Mouse (Mus musculus) neural tube, embryonic 11.5 days (tissue): ENCODE measurements at regions not wholly inside any gene's neighbourhood (a gene's known extent, or its start where the extent isn't known, plus 50 kb on each side); places are given as distances from the start of the nearest gene placed in this dataset.

Experiments used
- ATAC-seq: fragments of 200-750 bp; cut with Nextera tagmentation; 2 replicates; pipeline ENCODE4 v1.8.0; 2017; ENCODE audit warnings: moderate number of reproducible peaks, mild to moderate bottlenecking, moderate TSS enrichment, moderate library complexity; ENCODE audit not compliant: insufficient read depth, low FRiP score, low TSS enrichment
- DNase-seq: peaks from one replicate; pipeline ENCODE4 v3.0.0-alpha.2; 2015; ENCODE audit warnings: low spot score
- H3K27ac ChIP-seq: fragments of 300-500 bp; sonication (generic); 2 replicates; pipeline ENCODE4 v1.5.1; 2014; ENCODE audit warnings: low read depth, mild to moderate bottlenecking, low read length
- H3K27me3 ChIP-seq: fragments of 300-500 bp; sonication (generic); 2 replicates; pipeline ENCODE4 v1.6.1; 2014; ENCODE audit warnings: mild to moderate bottlenecking, low read length, mixed read lengths; ENCODE audit not compliant: control insufficient read depth, insufficient read depth
- H3K36me3 ChIP-seq: fragments of 300-500 bp; sonication (generic); 2 replicates; pipeline ENCODE4 v1.6.1; 2014; ENCODE audit warnings: mild to moderate bottlenecking, low read length, moderate library complexity, mixed read lengths; ENCODE audit not compliant: control insufficient read depth, insufficient read depth
- H3K4me1 ChIP-seq: fragments of 300-500 bp; sonication (generic); 2 replicates; pipeline ENCODE4 v1.6.1; 2014; ENCODE audit warnings: low read length, mixed read lengths; ENCODE audit not compliant: control insufficient read depth, insufficient read depth
- H3K4me2 ChIP-seq: fragments of 300-500 bp; sonication (generic); 2 replicates; pipeline ENCODE4 v1.6.1; 2014; ENCODE audit warnings: low read depth, mild to moderate bottlenecking, moderate library complexity
- H3K4me3 ChIP-seq: fragments of 300-500 bp; sonication (generic); 2 replicates; pipeline ENCODE4 v1.5.1; 2014; ENCODE audit warnings: low read depth, low read length
- H3K9ac ChIP-seq: fragments of 300-500 bp; sonication (generic); 2 replicates; pipeline ENCODE4 v1.6.1; 2014; ENCODE audit warnings: mild to moderate bottlenecking, low read length
- H3K9me3 ChIP-seq: fragments of 300-500 bp; sonication (generic); 2 replicates; pipeline ENCODE4 v1.6.1; 2016; ENCODE audit warnings: low read length; ENCODE audit not compliant: control insufficient read depth
- WGBS: fragments of 180-500 bp; shearing (Covaris S2); extraction: QIAGEN DNeasy Blood & Tissue Kit; methylation state at CpG from one replicate; pipeline ENCODE4 v1.1.7; 2014; 5-methylcytosine and 5-hydroxymethylcytosine counted together

DNA sequence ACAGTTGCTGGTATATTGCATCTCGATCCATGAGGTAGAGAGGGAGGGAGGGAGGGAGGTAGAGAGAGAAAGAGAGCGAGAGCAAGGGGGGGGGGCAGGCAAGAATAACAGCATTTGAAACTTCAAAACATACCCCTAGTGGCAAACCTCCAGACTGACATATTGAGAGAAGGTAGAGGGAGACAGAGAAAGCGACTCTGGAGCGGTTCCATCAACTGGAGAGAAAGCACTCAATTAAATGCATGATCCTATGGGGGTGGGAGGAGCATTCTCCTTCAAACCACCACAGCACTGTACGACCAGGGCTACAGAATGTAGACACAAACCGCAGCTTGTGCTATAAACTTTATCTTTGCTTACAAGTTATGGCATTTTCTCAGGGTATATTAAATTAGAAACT, 345.7 kb upstream of the Klf12 start:
- Histone ChIP-seq H3K9me3 (no peaks in the 10 kb centered on the region), H3K4me1 (no peaks in the 10 kb centered on the region), H3K9ac (no peak overlapping the region), H3K27me3 (no peaks in the 10 kb centered on the region), H3K4me2 (no peak overlapping the region), H3K36me3 (no peaks in the 10 kb centered on the region), H3K27ac (no peak overlapping the region), H3K4me3 (no peak overlapping the region)
- WGBS, result 76% methylated on average over 6 of the region's 6 CpGs
- no peak for ATAC-seq
- DNase-seq, result no peak

- Histone ChIP-seq H3K27me3 (no peaks in the 10 kb centered on the region), H3K4me2 (no peak overlapping the region), H3K27ac (no peak overlapping the region), H3K4me3 (no peak overlapping the region), H3K9me3 (no peaks in the 10 kb centered on the region), H3K36me3 (no peaks in the 10 kb centered on the region), H3K9ac (no peak overlapping the region), H3K4me1 (no peaks in the 10 kb centered on the region)
- WGBS, result 68% methylated on average over 2 of the region's 2 CpGs
- DNase-seq, result no peak
- ATAC-seq, result no peak
Observed at GRCm38 (mm10) chr14:100627523-100627922, 343.0 kb upstream of the Klf12 start.

GRCm38 (mm10) chr14:100619656-100620030, 335.2 kb upstream of the Klf12 start:
- Histone ChIP-seq H3K4me2 (no peak overlapping the region), H3K4me1 (no peaks in the 10 kb centered on the region), H3K36me3 (no peaks in the 10 kb centered on the region), H3K27me3 (no peaks in the 10 kb centered on the region), H3K27ac (no peak overlapping the region), H3K9me3 (no peaks in the 10 kb centered on the region), H3K9ac (no peak overlapping the region), H3K4me3 (no peak overlapping the region)
- 57% methylated on average over 1 of the region's 1 CpGs for WGBS
- DNase-seq, result no peak
- ATAC-seq, result no peak; the same call in 1 of the 2 replicates

DNA sequence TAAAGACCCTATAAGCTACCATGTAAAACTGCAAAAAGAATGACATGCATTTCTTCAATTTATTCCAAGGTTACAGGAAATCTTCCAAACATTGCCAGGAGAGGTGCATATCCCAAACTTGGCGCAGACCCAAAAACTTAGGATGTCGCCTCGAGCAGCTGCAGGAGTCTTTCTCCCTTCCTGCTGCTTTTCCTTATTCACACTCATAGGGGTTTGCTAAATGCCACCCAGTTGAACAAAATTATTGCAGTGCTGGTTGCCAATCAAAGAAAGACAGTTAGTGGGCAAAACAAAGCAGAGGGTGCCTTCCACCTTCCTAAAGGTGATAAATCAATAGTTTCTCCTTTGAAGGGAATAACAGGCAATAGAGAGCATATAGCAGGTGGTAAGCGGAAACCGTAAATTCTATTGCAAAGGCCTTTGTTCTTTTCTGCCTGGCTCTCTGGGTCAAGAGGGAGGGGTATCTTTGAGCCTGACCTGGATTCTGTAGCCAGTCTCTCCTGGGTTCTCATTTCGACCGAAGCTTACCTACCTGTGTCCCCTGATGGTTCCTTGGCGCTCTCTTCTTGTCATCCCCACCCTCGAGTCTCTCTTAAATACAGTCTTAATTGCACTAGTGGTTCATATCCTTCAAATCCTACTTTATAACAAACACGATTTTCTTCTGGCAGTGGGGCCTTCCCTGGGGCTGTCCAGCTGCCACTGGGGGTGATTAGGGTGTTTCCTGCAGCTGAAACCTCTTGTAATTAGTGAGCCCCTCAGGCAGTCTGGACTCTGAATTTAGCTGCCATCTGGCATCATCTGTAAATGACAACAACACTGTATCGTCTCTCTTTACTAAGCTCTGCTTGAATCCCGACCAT, 334.5 kb upstream of the Klf12 start:
- Histone ChIP-seq H3K4me3 (no peak overlapping the region), H3K36me3 (no peaks in the 10 kb centered on the region), H3K4me1 (no peaks in the 10 kb centered on the region), H3K9me3 (no peaks in the 10 kb centered on the region), H3K9ac (no peak overlapping the region), H3K4me2 (no peak overlapping the region), H3K27me3 (no peaks in the 10 kb centered on the region), H3K27ac (no peak overlapping the region)
- DNase-seq, result peak; percentile 52
- peak; percentile 68 for ATAC-seq
- 37% methylated on average over 12 of the region's 12 CpGs for WGBS

DNA sequence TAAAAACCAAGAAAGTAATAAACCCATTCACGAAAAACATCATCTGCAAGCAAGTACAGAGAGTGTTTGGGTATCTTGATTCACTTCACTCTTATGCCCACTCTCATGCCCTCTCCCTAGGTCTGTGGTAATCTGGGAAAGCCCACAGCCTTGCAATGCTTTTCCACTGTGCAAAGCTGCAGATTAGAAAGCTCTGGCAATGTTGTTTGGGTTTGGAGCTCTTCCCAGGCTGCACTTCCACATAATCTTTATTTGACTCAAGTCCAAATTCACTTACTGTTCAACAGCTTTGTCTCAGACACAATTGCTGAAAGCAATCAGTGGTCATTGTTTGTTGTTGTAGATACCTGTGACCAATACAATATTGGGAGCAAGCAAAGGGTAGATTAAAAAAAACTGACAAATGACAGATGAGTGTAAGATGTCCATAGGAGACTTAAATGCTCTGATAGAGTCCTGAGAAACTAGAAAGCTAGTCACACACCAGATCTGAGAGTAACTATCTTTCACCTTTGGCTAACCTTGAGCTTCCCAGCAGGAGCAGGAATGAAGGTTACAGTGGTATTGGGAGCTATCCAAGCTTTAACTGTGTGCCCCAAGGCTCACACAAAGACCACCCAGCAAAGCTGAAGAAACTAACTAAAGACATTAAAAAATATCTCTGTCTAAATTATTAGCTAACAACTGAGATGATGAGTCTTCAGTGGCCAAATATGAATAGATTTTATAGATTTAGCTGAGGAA, 325.7 kb upstream of the Klf12 start:
- Histone ChIP-seq H3K4me1 (no peaks in the 10 kb centered on the region), H3K9ac (no peak overlapping the region), H3K4me3 (no peak overlapping the region), H3K9me3 (no peaks in the 10 kb centered on the region), H3K27ac (no peak overlapping the region), H3K27me3 (no peaks in the 10 kb centered on the region), H3K4me2 (no peak overlapping the region), H3K36me3 (no peaks in the 10 kb centered on the region)
- 88% methylated on average over 1 of the region's 1 CpGs for WGBS
- no peak for DNase-seq
- no peak for ATAC-seq

DNA sequence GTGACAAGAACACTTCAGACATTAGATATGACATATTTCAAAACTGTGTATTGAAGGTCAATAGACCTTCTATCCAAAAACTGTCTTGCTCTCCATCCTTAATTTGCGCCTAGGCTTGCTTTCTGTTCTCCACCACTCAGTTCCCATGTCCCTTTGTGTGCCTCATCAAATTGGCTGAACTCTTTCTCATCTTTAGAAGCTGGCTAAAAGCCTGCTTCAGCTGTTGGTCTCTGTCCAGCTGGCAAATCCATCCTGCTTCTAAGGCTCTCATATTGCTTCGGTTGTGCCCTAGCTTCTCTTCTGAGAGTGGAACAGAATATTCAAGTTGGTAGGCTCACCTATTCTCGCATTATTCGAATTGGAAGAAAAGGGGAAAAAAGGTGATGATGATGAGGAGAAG, 322.6 kb upstream of the Klf12 start:
- H3K4me2 ChIP-seq, result no peak overlapping the region
- WGBS, result 93% methylated on average over 4 of the region's 4 CpGs
- H3K27me3 ChIP-seq, result no peaks in the 10 kb centered on the region
- H3K9ac ChIP-seq, result no peak overlapping the region
- DNase-seq (no peak), ATAC-seq (no peak)
- H3K36me3 ChIP-seq, result no peaks in the 10 kb centered on the region
- H3K4me3 ChIP-seq, result no peak overlapping the region
- H3K9me3 ChIP-seq, result no peaks in the 10 kb centered on the region
- no peaks in the 10 kb centered on the region for H3K4me1 ChIP-seq
- no peak overlapping the region for H3K27ac ChIP-seq

GRCm38 (mm10) chr14:100600886-100601451, 316.5 kb upstream of the Klf12 start:
- no peak overlapping the region for H3K9ac ChIP-seq
- 51% methylated on average over 7 of the region's 7 CpGs for WGBS
- no peaks in the 10 kb centered on the region for H3K36me3 ChIP-seq
- H3K9me3 ChIP-seq, result no peaks in the 10 kb centered on the region
- H3K4me3 ChIP-seq, result no peak overlapping the region
- peak; percentile 23 for DNase-seq
- ATAC-seq, result peak; percentile 31; the same call in 1 of the 2 replicates
- no peak overlapping the region for H3K4me2 ChIP-seq
- no peaks in the 10 kb centered on the region for H3K27me3 ChIP-seq
- H3K27ac ChIP-seq, result 0 out of 2 replicates have a peak overlapping the region, but pooled peaks have one; percentile 39
- no peaks in the 10 kb centered on the region for H3K4me1 ChIP-seq

GRCm38 (mm10) chr14:100570026-100570425, 285.5 kb upstream of the Klf12 start:
- no peak for DNase-seq
- Histone ChIP-seq H3K4me1 (no peaks in the 10 kb centered on the region), H3K4me2 (no peak overlapping the region)

More at GRCm38 (mm10) chr14:100570026-100570425, 285.5 kb upstream of the Klf12 start:
- ATAC-seq, result no peak
- Histone ChIP-seq H3K9me3 (no peaks in the 10 kb centered on the region), H3K9ac (no peak overlapping the region), H3K4me3 (no peak overlapping the region), H3K27me3 (no peaks in the 10 kb centered on the region), H3K27ac (no peak overlapping the region), H3K36me3 (no peaks in the 10 kb centered on the region)
